Mouse (Mus musculus) forelimb bud, embryonic 11.5 days (tissue): Measurements from ENCODE around the gene Anapc11.

ENCODE experiments used
- DNase-seq: peaks from one replicate; pipeline ENCODE4 v3.0.0-alpha.2; 2012; ENCODE audit warnings: low read depth, low spot score

The Anapc11 gene

GRCm38 (mm10) chr11:120606764-120607163 is 8.5 kb downstream of the Anapc11 start:
- DNase-seq, result no peak

GRCm38 (mm10) chr11:120608241-120609034 is 10.2 kb downstream of the Anapc11 start, which contains the start of gene Npb:
Gene Npb, plus strand, starts transcription at chr11:120608477.
- DNase-seq, result no peak

DNA sequence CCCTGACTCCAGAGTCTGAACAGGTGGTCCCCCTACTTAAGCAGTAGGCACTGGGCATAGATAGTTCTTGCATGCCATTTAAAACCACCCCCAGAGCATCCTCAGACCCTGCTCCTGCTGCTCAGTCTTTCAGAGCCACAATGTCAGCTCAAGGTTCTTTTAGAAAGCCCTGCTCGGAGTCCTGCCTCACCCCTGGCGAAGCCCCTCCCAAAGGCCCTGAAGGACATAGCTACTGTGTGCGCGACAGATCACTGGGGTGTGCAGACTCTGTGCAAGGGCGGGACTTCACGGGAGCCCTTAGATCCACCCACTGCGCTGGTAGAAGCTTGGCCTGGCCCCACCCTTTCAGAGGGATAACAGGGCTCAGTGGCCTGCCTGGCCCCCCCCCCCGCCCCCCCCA is 11.0 kb downstream of the Anapc11 start:
- DNase-seq, result no peak

DNA sequence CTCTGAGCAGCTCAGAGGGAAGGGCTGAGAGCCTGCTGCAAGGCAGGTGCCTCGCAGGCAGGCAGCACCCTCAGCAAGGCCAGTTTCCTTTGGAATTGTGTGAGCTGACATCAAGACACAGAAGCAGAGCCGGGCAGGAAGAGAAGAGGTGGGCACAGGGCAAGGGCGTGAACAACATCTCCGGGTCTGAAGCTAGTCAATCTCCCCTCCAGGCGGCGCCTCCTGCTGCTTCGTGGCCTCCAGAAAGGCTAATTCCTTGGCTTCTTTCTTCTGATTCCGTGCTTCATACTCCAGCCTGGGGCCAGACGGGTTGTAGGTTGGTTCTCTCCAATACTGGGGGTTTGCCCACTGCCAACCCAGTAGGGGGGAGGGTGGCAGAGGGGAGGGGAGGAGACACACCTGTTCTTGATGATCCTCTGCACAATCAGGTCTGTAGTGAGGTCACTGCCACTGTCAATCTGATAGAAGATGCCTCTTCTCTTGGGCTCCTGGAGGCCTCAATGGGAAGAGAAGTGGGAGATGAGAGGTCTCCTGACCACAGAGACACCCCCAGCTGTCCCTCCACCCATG is 12.3 kb downstream of the Anapc11 start:
- DNase-seq, result no peak

DNA sequence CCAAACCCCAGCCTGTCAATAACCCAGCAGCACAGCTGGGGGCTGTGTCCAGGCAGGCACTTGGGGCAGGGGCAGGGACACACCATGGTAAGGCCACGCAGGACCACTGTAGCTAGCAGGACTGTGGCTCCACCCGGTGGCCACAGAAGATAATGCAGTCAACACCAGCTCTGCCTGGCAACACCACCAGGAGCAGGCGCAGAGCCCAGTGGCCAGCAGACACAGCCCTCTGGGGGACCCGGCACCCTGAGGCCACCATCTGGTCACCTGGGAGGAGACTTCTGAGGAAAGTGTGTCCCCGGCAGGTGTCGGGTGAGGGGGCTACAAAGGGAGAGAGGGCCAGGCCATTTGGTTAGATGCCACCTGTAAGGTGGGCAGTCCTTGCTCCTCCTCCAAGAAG is 14.5 kb downstream of the Anapc11 start:
- peak; percentile 62 for DNase-seq

GRCm38 (mm10) chr11:120613481-120613972 is 15.3 kb downstream of the Anapc11 start:
- DNase-seq, result no peak

GRCm38 (mm10) chr11:120613976-120614375 is 15.8 kb downstream of the Anapc11 start:
- DNase-seq, result no peak

GRCm38 (mm10) chr11:120615167-120615566 is 16.9 kb downstream of the Anapc11 start:
- DNase-seq, result no peak

- DNase-seq, result no peak
Observed at GRCm38 (mm10) chr11:120615606-120616203, 17.5 kb downstream of the Anapc11 start.

GRCm38 (mm10) chr11:120616617-120617294 is 18.5 kb downstream of the Anapc11 start:
- DNase-seq, result no peak

- DNase-seq, result peak; percentile 89
Observed at GRCm38 (mm10) chr11:120617519-120618112, 19.4 kb downstream of the Anapc11 start, which contains the start of gene Pcyt2. Gene Pcyt2, minus strand, starts transcription at chr11:120617936.

- no peak for DNase-seq
Observed at GRCm38 (mm10) chr11:120618619-120619535, 20.7 kb downstream of the Anapc11 start.

DNA sequence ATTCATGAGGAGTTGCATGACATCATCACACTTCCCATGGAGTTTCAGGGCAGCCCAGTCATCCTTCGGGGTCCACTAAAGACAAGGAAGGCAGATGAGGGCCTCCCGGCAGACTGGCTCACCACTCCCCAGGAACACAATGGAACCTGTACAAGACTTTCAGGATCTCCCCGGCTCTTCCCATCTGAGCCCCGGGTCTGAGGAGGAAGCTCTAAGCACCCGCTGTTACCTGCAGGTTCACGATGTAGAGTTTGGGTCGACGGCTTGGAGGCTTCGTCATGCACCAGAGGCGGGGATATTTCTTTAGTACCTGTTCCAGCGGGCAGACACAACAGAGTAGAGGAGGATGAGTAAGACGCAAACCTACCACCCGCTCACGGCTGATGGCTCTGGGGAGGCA is 22.0 kb downstream of the Anapc11 start:
- DNase-seq, result no peak

DNA sequence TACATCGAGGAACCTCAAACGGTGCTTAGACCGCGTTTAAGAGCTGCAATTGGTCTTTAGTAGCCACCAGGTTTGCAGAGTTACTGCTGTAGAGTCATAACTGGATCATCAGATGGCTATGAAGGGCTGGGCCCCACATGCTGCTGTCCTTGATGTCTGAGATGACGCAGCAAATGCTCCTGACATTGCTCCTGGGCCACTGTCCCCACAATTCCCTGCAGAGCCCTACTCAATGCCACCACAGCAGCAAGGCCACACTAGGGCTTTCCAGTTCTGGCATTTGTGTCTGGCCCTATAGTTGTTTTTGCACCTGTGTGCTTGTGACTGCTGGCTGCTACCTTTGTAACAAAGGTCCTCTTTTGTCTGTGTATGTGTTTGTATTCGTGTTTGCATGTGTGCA is 24.6 kb downstream of the Anapc11 start:
- DNase-seq, result no peak

- DNase-seq, result peak; percentile 39
Observed at GRCm38 (mm10) chr11:120623961-120624679, 25.9 kb downstream of the Anapc11 start.

DNA sequence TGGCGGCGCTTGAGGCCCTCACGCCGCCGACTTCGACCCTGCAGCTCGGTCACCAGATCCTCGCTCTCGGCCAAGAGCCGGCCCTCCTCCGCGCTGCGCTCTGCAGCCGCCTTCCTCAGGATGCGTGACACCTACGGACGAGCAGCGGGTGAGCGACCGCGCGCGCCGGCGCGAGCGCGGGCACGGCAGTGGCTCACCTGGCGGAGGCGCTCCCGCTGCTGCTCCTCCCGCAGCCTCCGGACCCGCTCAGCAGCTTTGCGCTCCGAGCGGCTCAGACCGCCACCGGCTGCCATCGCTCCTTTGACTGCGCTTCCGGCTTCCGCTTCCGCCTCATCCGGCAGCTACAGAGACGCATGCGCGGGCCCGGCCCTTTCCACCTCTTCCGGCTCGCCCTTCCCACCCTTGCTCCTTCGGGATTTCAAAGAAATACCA is 26.5 kb downstream of the Anapc11 start:
- peak; percentile 78 for DNase-seq

GRCm38 (mm10) chr11:120625152-120625775 is 27.0 kb downstream of the Anapc11 start, which contains the start of gene Sirt7:
Gene Sirt7, minus strand, starts transcription at chr11:120625240.
- DNase-seq, result no peak

GRCm38 (mm10) chr11:120626785-120627467 is 28.7 kb downstream of the Anapc11 start:
- DNase-seq, result no peak
